Mouse (Mus musculus) liver, embryonic 14.5 days (tissue): Measurements from ENCODE around the gene Ttn.

Source experiments
- CTCF ChIP-seq: IDR thresholded peaks from 2 replicates; pipeline ENCODE4 v1.5.1; 2016; ENCODE audit warnings: antibody characterized with exemption, low read depth, control low read depth
- EP300 ChIP-seq: IDR thresholded peaks from 2 replicates; pipeline ENCODE4 v1.6.1; 2016; ENCODE audit warnings: antibody characterized with exemption, low read depth

DNA sequence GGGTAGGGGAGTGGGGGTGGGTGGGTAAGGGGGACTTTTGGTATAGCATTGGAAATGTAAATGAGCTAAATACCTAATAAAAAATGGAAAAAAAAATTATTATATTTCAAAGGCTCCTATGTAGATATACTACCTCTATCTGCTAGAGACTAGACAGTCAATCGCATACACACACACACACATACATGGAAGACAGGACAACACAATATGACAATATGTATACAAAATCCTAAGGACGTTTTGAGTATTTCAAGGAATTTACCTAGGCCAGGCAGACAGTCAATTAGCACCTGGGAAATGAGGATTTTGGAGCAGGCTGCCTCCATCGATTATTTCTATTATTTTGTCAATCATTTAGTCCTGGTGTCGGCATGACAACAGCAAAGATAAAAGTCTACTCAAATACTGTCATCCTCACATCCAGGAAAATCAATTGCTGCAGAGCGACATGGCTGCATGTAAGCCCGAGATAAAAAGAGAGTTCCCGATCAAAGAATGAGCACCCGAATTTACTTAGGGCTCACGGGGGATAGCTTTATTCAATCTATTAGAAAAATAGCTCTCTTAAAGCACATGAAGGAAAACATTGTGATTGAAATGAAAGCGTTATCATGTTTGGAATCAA is 20.8 kb downstream of the Ttn start:
- TF ChIP-seq EP300 (no peak), CTCF (no peak)
